Mouse (Mus musculus) Patski (cell line): ENCODE measurements around the gene Ptpdc1. TPM values are rescaled to one million over a fixed set of nuclear protein-coding genes. Genes with fewer than 3 reads are reported as not detected.
A peak's percentile ranks its signal among the peaks of the same experiment; 100 is the strongest.

Experiments
- ATAC-seq: fragments of 100-300 bp; one replicate; pipeline ENCODE4 v1.8.0; 2021
- CTCF ChIA-PET: fragments of 350-600 bp; sonication (Branson Sonifier 250); formaldehyde crosslinking; loops from one replicate; lab custom pipeline; 2022; ENCODE audit warnings: inconsistent platforms; lab: Charles Lee
- POLR2A ChIA-PET: fragments of 350-600 bp; sonication (Branson Sonifier 250); formaldehyde crosslinking; loops from one replicate; lab custom pipeline; 2022; ENCODE audit warnings: antibody characterized with exemption, inconsistent platforms; lab: Charles Lee
- DNase-seq: peaks from one replicate; pipeline ENCODE4 v3.0.0-alpha.2; 2011; ENCODE audit warnings: low read depth, low spot score
- H3K27me3 ChIP-seq: fragments of 371-371 bp; one replicate; pipeline ENCODE4 v1.5.1; 2021
- CTCF ChIP-seq: fragments of 100-300 bp; IDR thresholded peaks from one replicate; pipeline ENCODE4 v1.5.1; 2021
- in situ Hi-C: fragments of 300-500 bp; cut with MboI; formaldehyde crosslinking; loops from 3 replicates; pipeline ENCODE4 v1.11.1; 2018; ENCODE audit warnings: low pct_unique_long_range_greater_than_20kb, mixed read lengths
- polyA plus RNA-seq: library from polyadenylated mRNA; unstranded; gene quantifications from one replicate; pipeline ENCODE4 v1.2.3, GENCODE M21; 2021

The Ptpdc1 gene
- polyA plus RNA-seq, 1 experiment from 2014 or later, result 8.9 TPM

GRCm38 (mm10) chr13:48571298-48571697 lies 54.2 kb downstream of the Ptpdc1 start:
- H3K27me3 ChIP-seq, result no peaks in the 10 kb centered on the region
- no peak for DNase-seq
- TF ChIP-seq CTCF, result no peak
- ChIA-PET CTCF (interaction anchor here (0.7 to 4.7 kb wide), 10 partner anchors 20 to 69 kb away, joined by 3 to 43 read pairs (median 4); no protein-coding TSS in a partner anchor), POLR2A (interaction anchor here (0.6 to 0.8 kb wide), 2 partner anchors 20 to 42 kb away, joined by 3 read pairs; no protein-coding TSS in a partner anchor)
- no peak for ATAC-seq
- in situ Hi-C loops, result loop anchor here (5.0 kb wide), 2 partner anchors 39 to 66 kb away; no protein-coding TSS in a partner anchor

- CTCF ChIA-PET, result interaction anchor here (3.1 to 4.7 kb wide), 2 partner anchors 37 to 40 kb away, joined by 14 to 43 read pairs; no protein-coding TSS in a partner anchor
- in situ Hi-C loops, result loop anchor here (5.0 kb wide), 2 partner anchors 37 to 68 kb away; no protein-coding TSS in a partner anchor
- POLR2A ChIA-PET, result interaction anchor here (1.1 kb wide), 1 partner anchor 40 kb away, joined by 3 read pairs; no protein-coding TSS in a partner anchor
- TF ChIP-seq CTCF, result no peak
- H3K27me3 ChIP-seq, result no peaks in the 10 kb centered on the region
- ATAC-seq, result no peak
- DNase-seq, result no peak
These were observed 55.8 kb downstream of the Ptpdc1 start for GRCm38 (mm10) chr13:48569576-48570132.

GRCm38 (mm10) chr13:48567646-48568045 lies 57.8 kb downstream of the Ptpdc1 start:
- ChIA-PET POLR2A (no interaction called here), CTCF (interaction anchor here (4.7 kb wide), 1 partner anchor 38 kb away, joined by 43 read pairs; no protein-coding TSS in a partner anchor)
- no peaks in the 10 kb centered on the region for H3K27me3 ChIP-seq
- DNase-seq, result no peak
- no peak for TF ChIP-seq CTCF
- in situ Hi-C loops, result no loop called here
- ATAC-seq, result no peak

- ChIA-PET POLR2A (interaction anchor here (1.7 kb wide), 1 partner anchor 20 kb away, joined by 9 read pairs; no protein-coding TSS in a partner anchor), CTCF (interaction anchor here (1.7 kb wide), 1 partner anchor 73 kb away, joined by 4 read pairs; no protein-coding TSS in a partner anchor)
- H3K27me3 ChIP-seq, result no peaks in the 10 kb centered on the region
- peak; percentile 93 for DNase-seq
- no peak for TF ChIP-seq CTCF
- peak; percentile 80 for ATAC-seq
- in situ Hi-C loops, result no loop called here
These were observed 59.1 kb downstream of the Ptpdc1 start for GRCm38 (mm10) chr13:48566116-48566935.

DNA sequence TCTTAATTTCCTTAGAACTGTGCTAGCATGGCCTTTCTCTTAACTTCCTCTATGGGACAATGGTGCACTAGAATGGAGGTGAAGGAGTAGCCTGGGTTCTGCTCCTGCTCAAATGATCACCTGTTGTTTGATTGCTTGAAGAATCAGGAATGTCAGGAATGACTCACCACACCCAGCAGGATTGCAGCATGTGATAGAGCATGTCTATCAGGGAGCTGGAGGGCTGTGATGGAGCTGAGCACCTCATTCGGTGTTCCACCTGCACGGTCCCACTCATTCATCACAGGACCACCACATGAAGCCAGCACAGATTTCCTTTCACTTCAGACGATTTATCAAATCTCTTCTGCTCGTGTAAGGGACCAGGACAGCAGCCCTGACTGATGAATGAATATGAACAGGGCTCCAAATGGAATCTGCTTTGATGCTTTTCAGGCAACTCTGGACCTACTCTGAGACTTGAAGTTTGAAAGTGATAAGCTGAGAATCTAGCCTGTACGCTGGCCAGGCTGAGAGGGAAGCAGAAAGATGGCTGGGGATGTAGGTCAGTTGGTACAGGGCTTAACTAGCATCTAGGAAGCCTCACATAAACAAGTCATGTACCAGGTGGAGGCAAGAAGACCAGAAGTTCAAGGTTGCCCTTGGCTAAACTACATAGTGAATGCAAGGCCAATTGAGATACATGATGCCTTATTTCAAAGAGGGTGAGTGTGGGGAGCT lies 60.4 kb downstream of the Ptpdc1 start:
- ChIA-PET POLR2A (interaction anchor here (1.7 kb wide), 1 partner anchor 19 kb away, joined by 9 read pairs; no protein-coding TSS in a partner anchor), CTCF (interaction anchor here (0.8 to 1.7 kb wide), 4 partner anchors 9 to 75 kb away, joined by 3 to 4 read pairs (median 3); no protein-coding TSS in a partner anchor)
- no peaks in the 10 kb centered on the region for H3K27me3 ChIP-seq
- no peak for ATAC-seq
- TF ChIP-seq CTCF, result no peak
- DNase-seq, result no peak
- in situ Hi-C loops, result no loop called here

- no peak for TF ChIP-seq CTCF
- no peaks in the 10 kb centered on the region for H3K27me3 ChIP-seq
- POLR2A ChIA-PET, result no interaction called here
- DNase-seq (no peak), ATAC-seq (no peak)
- CTCF ChIA-PET, result interaction anchor here (0.8 to 1.7 kb wide), 4 partner anchors 10 to 34 kb away, joined by 3 to 4 read pairs (median 4); no protein-coding TSS in a partner anchor
- in situ Hi-C loops, result no loop called here
These were observed 63.1 kb downstream of the Ptpdc1 start for GRCm38 (mm10) chr13:48562336-48562735.

DNA sequence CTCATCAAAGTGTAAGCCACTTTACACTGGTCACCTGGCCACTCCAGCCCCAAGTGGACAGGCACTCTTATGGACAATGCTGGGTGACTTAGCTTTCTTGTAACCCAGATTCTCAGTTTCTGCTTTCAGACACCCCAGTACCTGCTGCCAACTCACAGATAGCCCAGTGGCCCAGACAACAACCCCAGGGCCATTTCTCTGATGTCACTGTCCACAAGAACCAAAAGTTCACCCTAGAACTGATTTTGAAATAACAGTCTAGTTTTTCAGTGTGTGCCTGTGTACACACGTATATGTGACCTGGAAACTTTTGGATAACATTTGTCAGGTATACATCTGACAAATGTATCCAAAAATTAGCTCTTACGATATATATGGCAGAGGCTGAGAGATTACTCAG lies 64.0 kb downstream of the Ptpdc1 start:
- ChIA-PET POLR2A (no interaction called here), CTCF (interaction anchor here (0.7 to 1.3 kb wide), 3 partner anchors 9 to 22 kb away, joined by 3 to 4 read pairs (median 3); no protein-coding TSS in a partner anchor)
- no peak for TF ChIP-seq CTCF
- ATAC-seq (no peak), DNase-seq (no peak)
- in situ Hi-C loops, result no loop called here
- H3K27me3 ChIP-seq, result no peaks in the 10 kb centered on the region

GRCm38 (mm10) chr13:48555976-48556375 lies 69.5 kb downstream of the Ptpdc1 start:
- CTCF ChIA-PET, result no interaction called here
- POLR2A ChIA-PET, result no interaction called here
- DNase-seq, result no peak
- TF ChIP-seq CTCF, result no peak
- no peak for ATAC-seq
- in situ Hi-C loops, result no loop called here
- H3K27me3 ChIP-seq, result no peaks in the 10 kb centered on the region

DNA sequence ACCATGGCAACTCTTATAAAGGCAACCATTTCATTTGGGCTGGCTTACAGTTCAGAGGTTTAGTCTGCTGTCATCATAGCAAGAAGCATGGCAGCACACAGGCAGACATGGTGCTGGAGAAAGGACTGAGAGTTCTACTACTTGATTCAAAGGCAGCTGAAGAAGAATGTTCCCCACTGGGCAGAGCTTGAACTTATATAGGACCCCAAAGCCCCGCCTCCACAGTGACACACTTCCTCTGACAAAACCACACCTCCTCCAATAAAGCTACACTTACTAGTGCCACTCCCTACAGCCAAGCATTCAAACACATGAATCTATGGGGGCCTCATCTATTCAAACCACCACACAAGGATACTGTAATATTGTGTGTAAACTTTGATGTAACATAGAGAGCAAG lies 70.9 kb downstream of the Ptpdc1 start:
- ChIA-PET POLR2A (no interaction called here), CTCF (interaction anchor here (1.0 kb wide), 1 partner anchor 11 kb away, joined by 3 read pairs; no protein-coding TSS in a partner anchor)
- DNase-seq, result no peak
- ATAC-seq, result no peak
- TF ChIP-seq CTCF, result no peak
- in situ Hi-C loops, result no loop called here
- no peaks in the 10 kb centered on the region for H3K27me3 ChIP-seq

- ChIA-PET CTCF (no interaction called here), POLR2A (no interaction called here)
- no peaks in the 10 kb centered on the region for H3K27me3 ChIP-seq
- in situ Hi-C loops, result no loop called here
- DNase-seq (no peak), ATAC-seq (no peak)
- TF ChIP-seq CTCF, result no peak
These were observed 72.0 kb downstream of the Ptpdc1 start for GRCm38 (mm10) chr13:48553511-48553910.
